Mouse (Mus musculus) forebrain, embryonic 11.5 days (tissue): ENCODE results near the gene Hoxb3. TPM values are rescaled to one million over a fixed set of nuclear protein-coding genes. Genes with fewer than 3 reads are reported as not detected.

ENCODE experiments used
- ATAC-seq: fragments of 200-750 bp; cut with Nextera tagmentation; replicated peaks from 2 replicates; pipeline ENCODE4 v1.8.0; 2017; ENCODE audit warnings: moderate TSS enrichment; ENCODE audit not compliant: low FRiP score
- DNase-seq: peaks from one replicate; pipeline ENCODE4 v3.0.0-alpha.2; 2017; ENCODE audit warnings: low spot score
- H3K27ac ChIP-seq: fragments of 300-500 bp; sonication (generic); 2 replicates; pipeline ENCODE4 v1.5.1; 2014; ENCODE audit warnings: low read depth, low read length
- H3K27me3 ChIP-seq: fragments of 300-500 bp; sonication (generic); 2 replicates; pipeline ENCODE4 v1.6.1; 2014; ENCODE audit warnings: mild to moderate bottlenecking, low read length, mixed read lengths; ENCODE audit not compliant: control insufficient read depth, insufficient read depth
- H3K36me3 ChIP-seq: fragments of 300-500 bp; sonication (generic); 2 replicates; pipeline ENCODE4 v1.6.1; 2014; ENCODE audit warnings: mild to moderate bottlenecking, low read length, moderate library complexity, mixed read lengths; ENCODE audit not compliant: control insufficient read depth, insufficient read depth
- H3K4me1 ChIP-seq: fragments of 300-500 bp; sonication (generic); replicated peaks from 2 replicates; pipeline ENCODE4 v1.6.1; 2014; ENCODE audit warnings: low read length, mixed read lengths; ENCODE audit not compliant: control insufficient read depth, insufficient read depth
- H3K4me2 ChIP-seq: fragments of 300-500 bp; sonication (generic); 2 replicates; pipeline ENCODE4 v1.6.1; 2014; ENCODE audit warnings: low read depth, mild to moderate bottlenecking, low read length, moderate library complexity, mixed read lengths; ENCODE audit not compliant: severe bottlenecking
- H3K4me3 ChIP-seq: fragments of 300-500 bp; sonication (generic); 2 replicates; pipeline ENCODE4 v1.5.1; 2014; ENCODE audit warnings: low read depth, low read length
- H3K9ac ChIP-seq: fragments of 300-500 bp; sonication (generic); 2 replicates; pipeline ENCODE4 v1.6.1; 2014; ENCODE audit warnings: low read length
- H3K9me3 ChIP-seq: fragments of 300-500 bp; sonication (generic); 2 replicates; pipeline ENCODE4 v1.6.1; 2016; ENCODE audit warnings: low read length, mixed read lengths; ENCODE audit not compliant: control insufficient read depth
- WGBS: fragments of 180-500 bp; shearing (Covaris S2); extraction: QIAGEN DNeasy Blood & Tissue Kit; methylation state at CpG from one replicate; pipeline ENCODE4 v1.1.7; 2014; 5-methylcytosine and 5-hydroxymethylcytosine counted together
- polyA plus RNA-seq: library from polyadenylated mRNA; unstranded; fragments of >200 nt; fragmentation: Nextera tagmentation; extraction: Ambion mirVana; gene quantifications from 2 replicates; pipeline ENCODE4 v1.2.1, GENCODE M21; 2014

Gene Hoxb3
- not detected in 2 replicates for polyA plus RNA-seq

DNA sequence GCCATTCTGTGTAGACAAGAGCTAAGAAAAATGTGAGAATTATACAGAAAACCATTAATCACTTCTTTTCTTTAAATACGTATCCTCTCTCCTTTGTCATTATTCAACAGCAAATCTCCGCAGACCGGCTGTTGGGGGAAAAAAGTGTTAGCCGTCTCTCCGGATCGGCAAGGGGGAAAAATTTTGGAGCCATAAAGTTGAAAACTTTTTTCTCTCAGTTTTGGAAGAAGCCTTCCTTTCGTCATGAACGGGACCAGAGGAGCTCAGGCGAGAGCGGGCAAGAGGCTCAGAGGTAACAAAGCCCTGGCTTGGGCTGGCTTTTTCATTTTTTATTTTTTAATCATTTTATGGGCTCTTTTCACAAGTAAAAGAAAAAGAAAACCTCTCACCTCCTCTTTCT lies at the start of gene Hoxb3:
Gene Hoxb3 (plus strand): TSS at position 173 of the 400 bp plus-strand sequence.
- H3K9me3 ChIP-seq: no peaks in the 10 kb centered on the region
- peaks cover 5% of the 10 kb centered on the region for H3K4me1 ChIP-seq
- no peaks in the 10 kb centered on the region for H3K36me3 ChIP-seq
- H3K4me3 ChIP-seq: no peak within 1 kb of the TSS
- H3K9ac ChIP-seq: no peak within 1 kb of the TSS
- DNase-seq (no peak), ATAC-seq (no peak)
- H3K4me2 ChIP-seq: no peak within 1 kb of the TSS
- WGBS: 1% methylated on average over 10 of the region's 10 CpGs
- peaks cover 98% of the 10 kb centered on the region for H3K27me3 ChIP-seq
- no peak within 1 kb of the TSS for H3K27ac ChIP-seq

DNA sequence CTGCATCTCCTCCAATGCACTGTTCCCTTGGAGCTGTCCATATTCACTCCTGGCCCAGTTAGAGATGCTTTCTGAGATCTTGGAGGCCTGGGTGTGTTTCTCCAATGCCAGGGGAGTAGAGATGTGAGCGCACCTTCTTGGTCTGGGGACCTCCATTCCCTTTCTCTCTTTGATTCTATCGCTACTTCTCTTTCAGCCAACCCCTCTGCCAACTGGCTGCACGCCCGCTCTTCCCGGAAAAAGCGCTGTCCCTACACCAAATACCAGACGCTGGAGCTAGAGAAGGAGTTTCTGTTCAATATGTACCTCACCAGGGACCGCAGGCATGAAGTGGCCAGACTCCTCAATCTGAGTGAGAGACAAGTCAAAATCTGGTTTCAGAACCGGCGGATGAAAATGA lies 48.7 kb upstream of the Hoxb3 start:
- no peaks in the 10 kb centered on the region for H3K36me3 ChIP-seq
- no peak for DNase-seq
- H3K4me2 ChIP-seq: no peak overlapping the region
- H3K27me3 ChIP-seq: peaks cover 99% of the 10 kb centered on the region
- H3K9me3 ChIP-seq: no peaks in the 10 kb centered on the region
- 3% methylated on average over 10 of the region's 10 CpGs for WGBS
- no peak for ATAC-seq
- no peak overlapping the region for H3K27ac ChIP-seq
- H3K4me3 ChIP-seq: no peak overlapping the region
- H3K9ac ChIP-seq: no peak overlapping the region
- H3K4me1 ChIP-seq: 0 out of 2 replicates have a peak, but pooled peaks cover 5% of the 10 kb centered on the region

DNA sequence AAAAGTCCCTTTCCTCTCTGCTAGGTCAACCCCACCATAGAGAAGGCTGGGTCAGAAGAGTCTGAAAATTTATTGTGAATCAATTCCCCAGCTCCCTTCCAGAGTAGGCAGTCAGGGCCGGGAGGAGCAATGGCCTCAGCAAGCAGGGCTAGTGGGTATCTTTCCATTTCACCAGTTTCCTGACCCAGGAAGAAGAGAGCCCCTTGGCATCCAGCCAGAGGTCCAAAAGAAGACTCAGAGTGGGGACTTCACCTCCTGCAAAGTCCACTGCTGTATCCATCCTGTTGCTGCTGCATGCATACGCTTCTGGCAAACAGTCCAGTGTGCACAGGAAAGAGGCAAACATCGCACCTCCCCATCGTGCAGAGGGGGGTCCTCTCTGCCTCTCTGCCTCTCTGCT lies 47.2 kb upstream of the Hoxb3 start:
- no peak for DNase-seq

DNA sequence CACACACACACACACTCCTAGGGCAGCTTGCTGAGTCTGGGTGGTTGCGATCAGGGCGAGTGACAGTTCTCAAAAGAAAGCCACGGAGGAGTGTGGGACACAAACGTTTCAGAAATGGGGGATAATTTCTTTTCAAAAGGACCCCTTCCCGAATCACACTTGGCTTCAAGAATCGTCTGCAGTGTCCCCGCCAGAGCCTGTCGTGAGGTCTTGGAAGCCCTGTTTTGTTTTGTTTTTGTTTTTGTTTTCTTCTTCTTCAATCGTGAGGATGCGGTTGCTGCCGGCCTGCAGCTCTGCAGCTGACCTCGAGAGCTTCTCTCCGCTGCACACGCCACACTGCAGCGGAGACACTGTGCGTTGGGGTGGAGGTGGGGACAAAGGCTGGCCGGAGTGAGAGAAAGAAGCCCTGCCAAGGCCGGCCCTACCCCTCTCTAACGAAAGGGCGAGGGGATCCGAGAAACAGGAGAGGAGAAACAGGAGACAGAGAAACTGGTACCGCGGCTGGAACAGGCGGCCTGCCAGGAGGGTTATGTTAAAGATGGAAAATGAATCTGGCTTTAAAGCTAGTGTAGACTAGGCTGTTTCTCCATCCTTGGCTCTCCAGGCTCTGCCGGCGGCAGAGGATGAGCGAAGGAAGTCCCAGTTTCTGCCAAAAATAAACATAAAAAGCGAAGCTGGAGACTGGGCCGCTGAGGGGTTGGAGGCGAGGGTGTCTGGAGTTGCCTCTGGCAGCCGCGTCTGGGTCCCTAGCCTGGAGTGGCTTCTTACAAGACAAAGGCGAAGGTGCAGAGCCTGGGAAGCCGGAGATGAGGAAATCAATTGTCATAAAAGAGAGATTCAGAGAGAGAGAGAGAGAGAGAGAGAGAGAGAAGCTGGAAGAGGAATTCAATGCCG lies 45.7 kb upstream of the Hoxb3 start:
- Histone ChIP-seq H3K27me3 (peaks cover 98% of the 10 kb centered on the region), H3K4me3 (no peak overlapping the region), H3K4me1 (0 out of 2 replicates have a peak, but pooled peaks cover under 1% of the 10 kb centered on the region), H3K4me2 (no peak overlapping the region), H3K9me3 (no peaks in the 10 kb centered on the region), H3K36me3 (no peaks in the 10 kb centered on the region), H3K27ac (no peak overlapping the region), H3K9ac (no peak overlapping the region)
- DNase-seq (no peak), ATAC-seq (no peak)
- WGBS: 1% methylated on average over 35 of the region's 35 CpGs

More for the DNA sequence above, 47.2 kb upstream of the Hoxb3 start:
- H3K27me3 ChIP-seq: peaks cover 99% of the 10 kb centered on the region
- H3K4me1 ChIP-seq: 0 out of 2 replicates have a peak, but pooled peaks cover 5% of the 10 kb centered on the region
- H3K4me3 ChIP-seq: no peak overlapping the region
- no peak overlapping the region for H3K27ac ChIP-seq
- 8% methylated on average over 4 of the region's 4 CpGs for WGBS
- no peak overlapping the region for H3K4me2 ChIP-seq
- H3K9me3 ChIP-seq: no peaks in the 10 kb centered on the region
- H3K36me3 ChIP-seq: no peaks in the 10 kb centered on the region
- ATAC-seq: no peak
- no peak overlapping the region for H3K9ac ChIP-seq

DNA sequence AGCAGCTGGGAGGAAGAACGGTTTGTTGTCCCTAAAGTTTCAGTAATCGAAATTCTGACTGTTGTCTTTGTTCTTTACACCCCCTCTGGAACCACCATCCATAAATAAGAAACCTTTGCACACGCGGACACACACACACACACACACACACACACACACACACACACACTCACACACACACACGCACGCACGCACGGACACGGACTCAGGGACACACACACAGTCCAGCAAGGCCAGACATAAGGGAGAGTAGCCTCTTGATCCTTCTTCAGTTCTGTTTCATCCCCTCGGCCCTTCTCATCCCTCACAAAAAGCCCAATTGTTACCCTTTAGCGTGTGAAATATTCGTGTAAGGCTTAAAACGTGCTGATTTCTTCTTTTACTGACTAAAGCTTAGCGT lies 44.8 kb upstream of the Hoxb3 start:
- H3K36me3 ChIP-seq: no peaks in the 10 kb centered on the region
- H3K4me1 ChIP-seq: no peaks in the 10 kb centered on the region; the same call in 1 of the 2 replicates
- no peak overlapping the region for H3K4me3 ChIP-seq
- ATAC-seq (no peak), DNase-seq (no peak)
- H3K9ac ChIP-seq: no peak overlapping the region
- 16% methylated on average over 14 of the region's 14 CpGs for WGBS
- no peak overlapping the region for H3K4me2 ChIP-seq
- no peak overlapping the region for H3K27ac ChIP-seq
- H3K9me3 ChIP-seq: no peaks in the 10 kb centered on the region
- H3K27me3 ChIP-seq: peaks cover 98% of the 10 kb centered on the region

DNA sequence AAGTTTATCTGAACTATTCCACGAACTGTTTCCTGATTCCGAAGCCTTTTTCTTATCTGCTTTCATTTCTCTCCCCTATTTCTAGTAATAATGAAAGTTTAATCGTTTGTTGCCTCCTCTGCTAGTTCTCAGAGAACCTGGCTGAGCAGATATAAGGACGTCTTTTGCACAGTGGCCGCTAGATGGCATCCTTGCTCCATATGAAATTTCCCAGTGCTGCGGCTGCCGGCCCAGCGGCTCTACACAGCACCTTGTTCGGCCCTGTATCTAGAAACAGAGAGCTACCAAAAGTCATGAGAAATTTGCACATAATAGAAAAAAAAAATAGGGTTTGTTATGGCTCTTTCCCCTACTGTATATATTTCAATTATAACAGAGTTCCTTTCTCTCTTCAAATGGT lies 44.4 kb upstream of the Hoxb3 start:
- ATAC-seq: no peak
- Histone ChIP-seq H3K27me3 (peaks cover 98% of the 10 kb centered on the region), H3K27ac (no peak overlapping the region), H3K4me2 (no peak overlapping the region), H3K36me3 (no peaks in the 10 kb centered on the region), H3K4me1 (no peaks in the 10 kb centered on the region; the same call in 1 of the 2 replicates), H3K4me3 (no peak overlapping the region), H3K9me3 (no peaks in the 10 kb centered on the region), H3K9ac (no peak overlapping the region)
- WGBS: under 1% methylated on average over 9 of the region's 9 CpGs
- peak; percentile 92 for DNase-seq

DNA sequence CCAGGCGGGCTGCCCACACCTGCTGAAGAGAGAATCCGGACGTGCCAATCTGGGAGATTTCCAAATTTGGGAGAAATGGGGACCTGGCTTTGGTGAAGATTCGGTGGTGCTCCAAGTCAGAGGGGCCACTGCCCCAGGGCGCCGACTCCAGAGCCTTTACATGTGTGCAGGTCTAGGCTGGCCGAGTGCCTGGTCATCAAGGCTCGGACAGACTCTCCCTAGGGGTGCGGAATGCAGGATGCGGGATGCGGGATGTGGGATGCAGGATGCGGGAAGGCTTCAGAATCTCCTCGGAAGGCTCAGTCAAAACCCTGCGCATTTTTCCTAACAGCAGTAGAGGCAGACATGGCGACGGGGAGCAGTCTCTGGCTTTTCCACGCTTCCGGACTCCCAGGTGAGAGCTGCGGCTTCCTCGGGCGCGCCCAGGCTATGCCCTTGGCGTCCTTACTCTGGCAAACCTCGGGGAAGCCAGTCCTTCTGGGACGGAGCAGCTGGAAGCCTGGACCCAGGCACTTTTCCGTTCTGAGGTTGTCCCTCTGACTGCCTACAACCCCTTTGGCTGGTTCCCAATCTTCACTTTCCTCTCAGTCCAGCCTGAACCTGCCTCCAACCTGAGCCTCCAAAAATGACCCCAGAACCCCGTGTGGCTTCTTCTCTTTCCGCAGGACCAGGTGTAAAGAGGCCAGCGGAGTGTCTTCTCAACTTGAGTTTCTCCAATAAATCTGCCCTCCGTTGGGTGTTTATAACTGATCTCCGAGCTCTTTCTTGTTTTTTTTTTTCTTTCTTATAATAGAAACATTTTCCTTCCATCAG lies 43.5 kb upstream of the Hoxb3 start:
- no peaks in the 10 kb centered on the region for H3K36me3 ChIP-seq
- H3K4me2 ChIP-seq: no peak overlapping the region
- no peak overlapping the region for H3K27ac ChIP-seq
- no peak overlapping the region for H3K9ac ChIP-seq
- H3K9me3 ChIP-seq: no peaks in the 10 kb centered on the region
- no peak for DNase-seq
- no peak for ATAC-seq
- H3K4me3 ChIP-seq: no peak overlapping the region
- H3K4me1 ChIP-seq: no peaks in the 10 kb centered on the region; the same call in 1 of the 2 replicates
- WGBS: 3% methylated on average over 31 of the region's 31 CpGs
- H3K27me3 ChIP-seq: peaks cover 98% of the 10 kb centered on the region

DNA sequence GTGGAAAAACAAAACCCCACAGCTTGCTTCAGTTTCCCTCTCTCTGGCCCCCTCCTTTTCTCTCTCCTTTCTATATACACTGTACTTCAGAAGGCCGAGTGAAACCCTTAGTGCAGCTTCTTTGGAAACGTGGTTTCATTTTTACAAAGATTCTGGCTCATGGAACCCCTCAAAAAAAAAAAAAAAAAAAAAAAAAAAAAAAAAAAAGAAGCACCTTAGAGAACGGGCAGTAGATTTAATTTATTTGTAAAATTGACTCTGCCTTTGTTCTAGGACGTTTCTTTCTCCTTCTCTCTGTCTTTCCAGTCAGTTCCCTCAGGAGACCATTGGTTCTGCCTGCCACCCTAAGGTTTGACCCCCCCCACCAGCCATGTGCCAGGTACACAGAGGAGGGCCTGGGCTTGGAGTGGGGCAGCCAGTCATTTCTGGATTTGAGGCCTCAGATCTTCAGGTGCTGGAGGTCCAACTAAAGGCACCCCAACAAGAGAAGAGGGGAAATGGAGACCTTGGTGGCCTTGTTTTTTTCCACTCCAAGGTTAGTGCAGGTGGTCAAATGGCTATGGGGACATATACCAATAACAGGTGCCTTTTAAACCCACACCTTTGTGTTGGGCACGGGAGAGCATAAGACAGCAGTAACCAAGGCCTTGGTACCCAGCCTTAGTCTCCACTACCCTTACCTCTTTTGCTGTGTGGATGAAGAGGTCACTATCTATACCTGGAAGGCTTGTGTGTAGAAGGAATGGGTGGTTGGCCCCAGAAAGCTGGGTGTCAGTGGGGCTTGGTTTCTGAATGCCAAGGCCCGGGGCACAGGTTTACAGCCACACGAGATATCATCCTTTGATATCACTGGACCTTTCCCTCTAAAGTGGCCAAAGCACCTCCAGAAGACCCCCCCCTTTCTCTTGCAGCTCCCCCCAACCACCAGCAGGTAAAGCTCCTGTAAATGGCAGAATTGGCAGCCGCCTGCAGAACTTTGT lies 42.4 kb upstream of the Hoxb3 start:
- Histone ChIP-seq H3K4me3 (no peak overlapping the region), H3K9ac (no peak overlapping the region), H3K9me3 (no peaks in the 10 kb centered on the region), H3K27ac (no peak overlapping the region), H3K4me1 (no peaks in the 10 kb centered on the region; the same call in 1 of the 2 replicates), H3K4me2 (no peak overlapping the region), H3K36me3 (no peaks in the 10 kb centered on the region), H3K27me3 (peaks cover 97% of the 10 kb centered on the region)
- ATAC-seq (no peak), DNase-seq (no peak)
- WGBS: 6% methylated on average over 8 of the region's 8 CpGs
